Mouse (Mus musculus) heart, postnatal 36 days (tissue): ENCODE data around the gene Atxn7l1. TPM values are rescaled to one million over a fixed set of nuclear protein-coding genes. Genes with fewer than 3 reads are reported as not detected.

Experiments used
- DNase-seq, 2 experiments: peaks; one replicate each; pipeline ENCODE4 v3.0.0; 2021 to 2022
- intact Hi-C: fragments of 180-260 bp; cut with DNase I; formaldehyde crosslinking; loops from one replicate; pipeline ENCODE4 v1.15.1; 2025
- total RNA-seq, 2 experiments: library from RNA; stranded (reverse); gene quantifications; 2 replicates each; pipeline ENCODE4 v1.2.3; 2021

Atxn7l1 gene
- 10 to 100 TPM; 18.3 to 20.5 TPM for total RNA-seq

DNA sequence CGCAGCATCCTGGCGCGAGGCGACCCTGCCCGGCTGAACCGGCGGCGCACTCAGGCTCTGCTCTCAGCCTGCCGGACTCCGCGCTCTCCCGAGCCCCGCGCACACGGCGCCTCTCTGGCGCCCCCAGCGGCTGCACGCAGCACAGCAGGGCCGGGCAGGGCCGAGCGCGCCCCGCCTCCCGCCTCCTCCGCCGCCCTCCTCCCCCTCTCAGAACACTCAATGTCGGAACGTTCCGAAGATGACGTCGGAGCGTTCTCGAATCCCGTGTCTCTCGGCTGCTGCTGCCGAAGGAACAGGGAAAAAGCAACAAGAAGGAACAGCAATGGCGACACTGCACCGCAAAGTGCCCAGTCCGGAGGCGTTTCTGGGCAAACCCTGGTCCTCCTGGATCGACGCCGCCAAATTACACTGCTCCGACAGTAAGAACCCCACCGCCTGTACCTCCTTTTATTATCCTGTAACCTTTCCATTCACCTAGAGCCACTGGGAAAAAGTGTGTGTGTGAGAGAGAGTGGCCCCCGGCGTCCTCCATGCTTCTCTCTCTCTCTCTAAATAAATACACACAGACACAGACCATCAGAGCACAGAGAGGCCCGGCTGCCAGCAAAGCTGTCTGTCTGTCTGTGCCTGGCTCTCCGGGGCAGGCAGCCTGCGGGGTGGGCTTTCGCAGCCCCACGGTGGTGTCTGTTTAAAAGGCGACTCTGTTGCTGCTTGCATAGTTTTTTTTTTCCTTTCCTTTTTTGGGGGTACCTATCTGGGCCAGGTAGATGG lies at the start of gene Atxn7l1:
Gene Atxn7l1, plus strand, starts transcription at position 197 of the 771 bp plus-strand sequence.
- intact Hi-C loops: loop anchor here (1.0 to 5.0 kb wide), 5 partner anchors 36 to 235 kb away; no protein-coding TSS in a partner anchor
- DNase-seq: peak; percentile 93 to 94

GRCm38 (mm10) chr12:33101627-33102026 lies 45.9 kb upstream of the Atxn7l1 start:
- intact Hi-C loops: no loop called here
- DNase-seq: no peak

- no peak for DNase-seq
- intact Hi-C loops: no loop called here
Observed at GRCm38 (mm10) chr12:33102342-33103115, 45.0 kb upstream of the Atxn7l1 start.

DNA sequence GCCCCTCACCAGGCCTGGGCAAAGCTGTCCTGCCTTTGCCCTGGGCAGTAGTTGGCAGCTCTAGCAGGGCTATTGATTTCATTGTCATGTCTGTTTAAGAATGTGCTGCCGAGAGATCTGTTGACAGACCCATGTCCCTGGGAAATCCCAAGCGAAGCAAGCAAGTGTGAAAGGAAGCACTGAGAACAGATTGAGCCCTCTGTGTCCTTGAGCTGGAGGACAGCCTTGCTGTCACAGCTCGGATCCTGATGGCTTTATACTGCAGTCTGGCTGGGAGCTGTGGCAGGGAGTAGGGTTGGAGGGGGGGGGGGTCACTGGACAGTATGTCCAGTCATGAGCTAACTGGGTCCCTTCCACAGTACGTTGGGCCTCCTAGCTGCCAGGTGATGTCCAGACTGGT lies 41.8 kb upstream of the Atxn7l1 start:
- intact Hi-C loops: loop anchor here (5.0 kb wide), 1 partner anchor 193 kb away; no protein-coding TSS in a partner anchor
- no peak for DNase-seq

- intact Hi-C loops: loop anchor here (5.0 kb wide), 1 partner anchor 194 kb away; no protein-coding TSS in a partner anchor
Observed at GRCm38 (mm10) chr12:33106438-33107167, 40.9 kb upstream of the Atxn7l1 start.

DNA sequence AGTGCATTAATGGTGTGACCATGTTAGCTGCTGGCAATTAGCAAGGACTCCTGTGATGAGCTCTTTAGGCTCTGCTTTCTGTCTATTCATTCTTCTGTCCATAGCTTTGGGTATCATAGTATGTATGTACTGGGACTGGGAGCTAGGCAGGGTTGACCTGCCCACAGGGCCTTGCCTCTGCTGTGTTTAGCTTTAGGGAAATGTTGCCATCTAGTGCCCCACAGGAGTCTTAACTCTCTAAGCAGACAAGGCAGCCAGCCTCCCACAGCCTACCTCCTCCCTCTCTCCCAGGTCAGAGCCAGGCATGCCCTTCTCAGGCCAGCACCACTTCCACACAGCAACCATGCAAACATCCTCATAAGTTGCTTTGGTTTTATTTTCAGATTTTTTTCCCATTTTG lies 38.0 kb upstream of the Atxn7l1 start:
- intact Hi-C loops: loop anchor here (1.0 to 5.0 kb wide), 2 partner anchors 82 to 197 kb away; no protein-coding TSS in a partner anchor
- peak; percentile 14 to 18 for DNase-seq

More at GRCm38 (mm10) chr12:33106438-33107167, 40.9 kb upstream of the Atxn7l1 start:
- no peak for DNase-seq

GRCm38 (mm10) chr12:33110894-33111471 lies 36.5 kb upstream of the Atxn7l1 start:
- peak; percentile 38 to 48 for DNase-seq
- intact Hi-C loops: loop anchor here (1.0 to 2.0 kb wide), 2 partner anchors 28 to 36 kb away; partner anchors contain the start of gene Atxn7l1

- DNase-seq: no peak
- intact Hi-C loops: no loop called here
Observed at GRCm38 (mm10) chr12:33118624-33119301, 28.7 kb upstream of the Atxn7l1 start.

GRCm38 (mm10) chr12:33125594-33126227 lies 21.8 kb upstream of the Atxn7l1 start:
- no peak for DNase-seq

GRCm38 (mm10) chr12:33126243-33126642 lies 21.2 kb upstream of the Atxn7l1 start:
- no peak for DNase-seq
- intact Hi-C loops: no loop called here

More at GRCm38 (mm10) chr12:33125594-33126227, 21.8 kb upstream of the Atxn7l1 start:
- intact Hi-C loops: no loop called here

- intact Hi-C loops: no loop called here
- no peak for DNase-seq
Observed at GRCm38 (mm10) chr12:33128121-33128520, 19.4 kb upstream of the Atxn7l1 start.

GRCm38 (mm10) chr12:33128702-33129101 lies 18.8 kb upstream of the Atxn7l1 start:
- DNase-seq: no peak
- intact Hi-C loops: no loop called here

DNA sequence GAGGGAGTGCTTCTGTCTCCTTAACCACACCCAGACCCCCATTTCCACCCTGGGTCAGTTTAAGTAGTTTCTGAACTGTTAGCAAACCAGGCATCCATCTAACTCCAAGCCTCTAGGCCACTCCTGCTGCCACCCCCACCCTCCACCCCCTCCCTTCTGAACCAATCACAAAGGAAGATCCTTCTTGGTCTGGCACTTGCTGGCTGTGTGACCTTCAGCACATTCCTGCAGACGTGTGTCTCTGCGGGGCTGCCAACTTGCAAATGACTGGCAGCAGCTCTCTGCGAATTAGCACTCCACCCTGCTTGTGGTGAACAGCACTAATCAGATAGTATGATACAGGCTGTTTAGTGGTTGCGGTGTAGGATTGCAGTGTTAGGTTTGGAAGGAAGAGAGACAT lies 18.1 kb upstream of the Atxn7l1 start:
- intact Hi-C loops: no loop called here
- no peak for DNase-seq

DNA sequence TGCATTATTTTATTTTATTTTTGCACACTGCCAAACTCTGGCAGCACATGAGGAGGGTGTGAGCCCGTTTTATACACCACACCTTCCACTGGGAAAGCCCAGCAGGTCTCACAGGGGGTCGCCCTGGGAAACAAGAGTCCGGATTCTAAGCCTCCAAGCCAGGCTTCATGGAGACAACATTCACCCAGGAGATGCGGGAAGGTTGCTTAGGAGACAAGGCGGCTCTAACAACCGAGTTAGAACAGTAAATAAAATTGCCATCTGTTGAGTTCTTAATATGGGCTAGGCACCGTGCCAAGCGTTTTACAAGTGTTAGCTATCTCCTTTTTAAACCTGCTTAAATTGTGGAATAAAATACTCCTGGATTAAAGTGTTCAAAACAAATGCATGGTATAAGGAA lies 17.1 kb upstream of the Atxn7l1 start:
- intact Hi-C loops: no loop called here
- no peak for DNase-seq

- DNase-seq: no peak
- intact Hi-C loops: no loop called here
Observed at GRCm38 (mm10) chr12:33131796-33132195, 15.7 kb upstream of the Atxn7l1 start.

DNA sequence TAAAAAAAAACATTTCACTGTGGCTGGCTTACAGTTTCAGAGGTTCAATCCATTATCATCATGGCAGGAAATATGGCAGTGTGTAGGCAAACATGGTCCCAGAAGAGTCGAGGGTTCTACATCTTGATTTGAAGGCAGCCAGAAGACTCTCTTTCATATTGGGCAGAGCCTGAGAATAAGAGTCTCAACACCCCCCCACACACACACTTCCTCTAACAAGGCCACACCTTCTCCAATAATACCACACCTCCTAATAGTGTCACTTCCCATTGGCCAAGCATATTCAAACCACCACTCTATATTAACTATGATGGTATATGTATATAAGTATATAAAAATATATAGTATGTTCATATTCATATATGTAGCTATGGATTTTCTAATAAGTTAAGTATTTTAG lies 9.6 kb upstream of the Atxn7l1 start:
- no peak for DNase-seq
- intact Hi-C loops: loop anchor here (2.0 kb wide), 1 partner anchor 27 kb away; no protein-coding TSS in a partner anchor

- DNase-seq: no peak
- intact Hi-C loops: loop anchor here (2.0 kb wide), 1 partner anchor 28 kb away; no protein-coding TSS in a partner anchor
Observed at GRCm38 (mm10) chr12:33139083-33139482, 8.4 kb upstream of the Atxn7l1 start.

DNA sequence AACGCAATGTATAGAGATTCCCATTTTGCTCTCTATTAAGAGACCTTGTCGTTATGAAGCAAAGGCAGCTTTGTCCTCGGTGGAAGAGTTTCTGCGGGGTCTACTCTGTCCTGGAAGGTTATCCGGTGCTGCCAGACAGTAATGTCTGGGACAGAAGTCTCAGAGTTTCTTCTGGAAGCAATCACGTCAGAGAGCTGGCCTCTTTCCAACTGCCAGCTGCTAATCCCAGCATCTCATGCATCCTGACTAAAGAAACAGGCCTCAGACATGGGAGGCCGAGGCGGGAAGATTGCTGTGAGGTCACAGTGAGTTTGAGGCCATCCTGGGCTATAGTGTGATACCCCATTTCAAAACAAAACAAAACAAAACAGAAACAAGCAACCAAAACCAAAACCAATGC lies 3.0 kb upstream of the Atxn7l1 start:
- DNase-seq: no peak
- intact Hi-C loops: no loop called here
